Mouse (Mus musculus): ENCODE measurements around the gene B230307C23Rik. TPM values are rescaled to one million over a fixed set of nuclear protein-coding genes. Genes with fewer than 3 reads are reported as not detected.
"Not testable (repeated sequence)": the region's sequence is repeated elsewhere in the genome, so short reads cannot be mapped to it uniquely, and the experiment has no call there.

Gene B230307C23Rik
- polyA plus RNA-seq, 1 experiment from 2014 or later, result 22.5 TPM

DNA sequence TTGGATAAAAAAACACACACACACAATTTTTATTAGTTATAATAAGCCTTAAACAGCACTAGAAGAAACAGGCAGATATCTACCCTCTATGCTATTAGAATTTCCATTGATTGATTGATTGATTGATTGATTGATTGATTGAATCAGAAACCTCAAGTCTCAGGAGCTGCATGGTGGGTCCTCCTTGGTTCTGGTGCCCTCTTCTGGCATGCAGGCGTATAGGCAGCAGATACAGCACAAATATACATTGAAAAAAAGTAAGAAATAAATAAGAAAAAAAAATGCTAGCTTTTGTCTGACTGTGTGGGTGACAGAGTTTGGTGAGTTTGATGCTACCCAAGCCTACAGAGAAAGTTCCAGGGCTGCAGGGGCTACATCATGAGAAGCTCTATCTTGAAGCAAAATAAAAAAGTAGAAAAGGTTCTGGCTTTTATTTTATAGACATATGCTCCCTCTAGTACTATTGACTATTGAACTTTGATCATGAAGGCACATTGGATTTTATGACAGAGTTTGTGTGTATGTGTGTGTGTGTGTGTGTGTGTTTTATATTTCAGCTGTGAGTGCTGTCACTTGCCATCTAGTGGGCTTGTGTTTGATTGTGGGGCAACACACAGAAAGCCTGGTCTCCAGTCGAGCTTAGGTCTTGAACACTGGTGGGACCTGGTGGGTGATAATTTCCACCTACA, 25.7 kb downstream of the B230307C23Rik start:
- no peak overlapping the region for H3K4me2 ChIP-seq
- 88% methylated on average over 2 of the region's 2 CpGs for WGBS
- no peaks in the 10 kb centered on the region for H3K4me1 ChIP-seq
- H3K4me3 ChIP-seq, result no peak overlapping the region
- H3K9me3 ChIP-seq, result peaks cover 51% of the 10 kb centered on the region
- H3K36me3 ChIP-seq, result peaks cover 37% of the 10 kb centered on the region
- H3K27me3 ChIP-seq, result no peaks in the 10 kb centered on the region
- no peak for ATAC-seq (ENCODE audit: insufficient number of reproducible peaks, insufficient read depth, low FRiP score, low TSS enrichment, low read depth)
- no peak overlapping the region for H3K9ac ChIP-seq
- no peak overlapping the region for H3K27ac ChIP-seq

DNA sequence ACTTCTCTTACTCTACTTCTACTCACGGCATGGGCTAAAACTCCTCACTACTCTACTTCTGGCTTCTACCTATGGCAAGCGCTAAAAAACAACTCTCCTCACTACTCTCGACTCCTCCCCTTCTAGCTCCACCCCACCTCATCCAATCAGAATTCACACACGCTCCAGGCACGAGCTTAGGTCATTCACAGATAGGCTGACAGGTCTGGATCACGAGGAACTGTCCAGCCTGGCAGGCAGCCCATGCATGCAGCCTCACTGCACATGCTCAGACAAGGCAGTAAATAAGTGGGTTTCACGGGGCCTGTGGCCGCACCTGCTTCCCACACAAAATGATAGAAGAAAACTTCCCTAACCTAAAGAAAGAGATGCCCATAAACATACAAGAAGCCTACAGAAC, 29.1 kb downstream of the B230307C23Rik start:
- H3K27ac ChIP-seq; ATAC-seq (ENCODE audit: insufficient number of reproducible peaks, insufficient read depth, low FRiP score, low TSS enrichment, low read depth); H3K4me3 ChIP-seq; H3K4me2 ChIP-seq; H3K4me1 ChIP-seq; H3K9ac ChIP-seq; H3K27me3 ChIP-seq: not testable (repeated sequence)
- Histone ChIP-seq H3K36me3 (peaks cover 23% of the 10 kb centered on the region), H3K9me3 (peaks cover 39% of the 10 kb centered on the region)
- WGBS, result 84% methylated on average over 8 of the region's 8 CpGs

DNA sequence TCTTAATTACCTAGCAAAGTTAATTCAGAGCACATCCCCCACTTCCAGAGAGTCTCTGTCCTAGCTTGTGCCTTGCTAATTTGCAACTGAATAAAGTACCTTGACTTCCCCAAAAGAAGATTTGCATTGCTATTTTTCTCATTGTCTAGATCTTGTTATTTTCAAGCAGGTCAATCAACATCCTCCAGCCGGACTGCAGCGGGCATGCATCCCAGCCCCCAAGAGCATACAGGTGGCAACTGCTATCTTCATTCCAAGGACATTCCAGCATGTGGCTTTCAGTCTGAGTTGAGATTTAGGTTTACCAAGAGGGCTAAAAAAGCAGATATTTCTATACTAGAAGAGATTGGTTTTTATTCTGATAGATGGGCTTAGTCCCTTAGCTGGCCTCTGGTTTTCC, 37.9 kb downstream of the B230307C23Rik start:
- not testable (repeated sequence) for H3K4me2 ChIP-seq; H3K4me3 ChIP-seq; H3K9ac ChIP-seq; H3K9me3 ChIP-seq; ATAC-seq (ENCODE audit: insufficient number of reproducible peaks, insufficient read depth, low FRiP score, low TSS enrichment, low read depth); H3K27ac ChIP-seq; H3K4me1 ChIP-seq; H3K27me3 ChIP-seq
- H3K36me3 ChIP-seq, result peaks cover 22% of the 10 kb centered on the region; the same call in 1 of the 2 replicates
- 97% methylated on average over 2 of the region's 2 CpGs for WGBS

DNA sequence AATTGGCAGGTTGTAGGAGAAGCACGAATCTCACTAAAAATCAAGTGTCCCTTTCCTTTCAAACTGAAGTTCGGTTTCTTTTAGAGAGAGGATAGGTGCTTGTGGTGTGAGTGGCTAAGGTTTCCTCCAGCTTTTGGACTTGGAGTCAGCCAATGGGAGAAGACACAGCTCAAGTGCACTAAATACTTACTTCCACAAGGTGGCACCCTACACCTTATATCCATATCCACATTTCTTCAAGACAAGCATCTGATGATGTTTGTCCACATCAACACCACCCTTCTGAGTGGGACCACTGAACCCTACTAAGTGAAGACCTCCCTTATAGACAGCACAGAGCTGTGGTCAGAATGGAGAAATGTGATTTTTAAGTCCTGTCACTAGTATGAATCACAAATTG, 44.6 kb downstream of the B230307C23Rik start:
- H3K4me2 ChIP-seq, result no peak overlapping the region
- no peak overlapping the region for H3K27ac ChIP-seq
- ATAC-seq (ENCODE audit: insufficient number of reproducible peaks, insufficient read depth, low FRiP score, low TSS enrichment, low read depth), result no peak
- H3K9ac ChIP-seq, result no peak overlapping the region
- 83% methylated on average over 2 of the region's 2 CpGs for WGBS
- peaks cover 19% of the 10 kb centered on the region for H3K9me3 ChIP-seq
- no peaks in the 10 kb centered on the region for H3K27me3 ChIP-seq
- H3K4me3 ChIP-seq, result no peak overlapping the region
- H3K4me1 ChIP-seq, result no peaks in the 10 kb centered on the region
- H3K36me3 ChIP-seq, result peaks cover 31% of the 10 kb centered on the region

DNA sequence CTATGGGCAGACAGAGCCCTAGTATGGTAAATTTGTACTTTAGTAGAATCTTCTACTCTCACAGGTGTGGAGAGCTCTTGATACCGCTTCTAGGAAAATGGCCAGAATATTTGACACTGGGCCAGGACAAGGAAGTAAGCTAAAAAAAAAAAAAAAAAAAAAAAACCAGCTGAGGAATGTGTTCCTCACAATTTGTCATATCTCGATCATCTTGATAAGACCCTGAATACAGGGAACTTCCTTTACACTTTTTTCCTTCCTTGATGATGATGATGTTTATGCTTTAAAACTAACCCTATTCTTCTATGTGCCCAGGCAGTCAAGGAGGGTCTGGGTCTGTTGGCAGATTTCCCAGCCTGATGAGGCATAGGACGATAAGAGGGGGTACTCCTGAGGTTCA, 82.3 kb downstream of the B230307C23Rik start:
- WGBS, result 93% methylated on average over 3 of the region's 3 CpGs
- H3K27ac ChIP-seq; H3K27me3 ChIP-seq; ATAC-seq (ENCODE audit: insufficient number of reproducible peaks, insufficient read depth, low FRiP score, low TSS enrichment, low read depth); H3K4me2 ChIP-seq; H3K4me3 ChIP-seq; H3K4me1 ChIP-seq; H3K9ac ChIP-seq: not testable (repeated sequence)
- peaks cover 23% of the 10 kb centered on the region for H3K9me3 ChIP-seq
- peaks cover 16% of the 10 kb centered on the region for H3K36me3 ChIP-seq

DNA sequence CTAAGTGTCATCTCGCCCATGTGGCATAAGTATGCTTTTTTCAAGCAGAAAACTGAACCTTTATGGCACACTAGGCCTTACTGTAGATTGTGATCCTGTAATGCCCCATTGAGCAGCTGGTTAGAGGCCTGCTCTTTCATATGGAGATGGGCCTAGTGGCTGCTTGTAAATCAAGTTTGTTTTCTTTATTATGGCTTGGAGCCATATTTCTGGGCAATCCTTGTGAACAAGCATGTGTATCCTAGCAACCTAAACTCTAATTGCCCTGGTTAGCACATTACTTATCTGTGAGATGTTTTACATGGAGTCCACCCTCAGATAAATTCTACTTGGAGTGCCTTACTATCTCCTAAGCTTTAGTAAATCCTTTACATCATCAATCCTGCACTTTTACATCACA, 84.0 kb downstream of the B230307C23Rik start:
- Histone ChIP-seq H3K9me3 (peaks cover 12% of the 10 kb centered on the region), H3K4me3 (peak overlapping the region; percentile 75), H3K9ac (peak overlapping the region; percentile 79), H3K4me2 (peak overlapping the region; percentile 69)
- not testable (repeated sequence) for H3K27me3 ChIP-seq; H3K36me3 ChIP-seq; ATAC-seq (ENCODE audit: insufficient number of reproducible peaks, insufficient read depth, low FRiP score, low TSS enrichment, low read depth); H3K4me1 ChIP-seq; H3K27ac ChIP-seq
- 86% methylated on average over 1 of the region's 1 CpGs for WGBS

Other genes with a start within 250 kb of the B230307C23Rik start
- 16.0 and 16.3 TPM in 2 replicates for gene Ripk4, start 233.5 kb upstream of the B230307C23Rik start, polyA plus RNA-seq (2015; fragmentation: Nextera tagmentation; extraction: Ambion mirVana)
- gene Prdm15, start 145.5 kb upstream of the B230307C23Rik start, polyA plus RNA-seq (2015; fragmentation: Nextera tagmentation; extraction: Ambion mirVana), result 12.0 and 13.4 TPM in 2 replicates
- gene C2cd2, start 34.7 kb upstream of the B230307C23Rik start, polyA plus RNA-seq (2015; fragmentation: Nextera tagmentation; extraction: Ambion mirVana), result 12.5 and 13.1 TPM in 2 replicates
- gene Zbtb21, start 34.7 kb upstream of the B230307C23Rik start, polyA plus RNA-seq (2015; fragmentation: Nextera tagmentation; extraction: Ambion mirVana), result 13.0 and 14.3 TPM in 2 replicates
- gene A630089N07Rik, start 85.1 kb downstream of the B230307C23Rik start, polyA plus RNA-seq (2015; fragmentation: Nextera tagmentation; extraction: Ambion mirVana), result 26.3 and 31.4 TPM in 2 replicates